Mouse (Mus musculus): ENCODE results near the gene Lingo1. TPM values are rescaled to one million over a fixed set of nuclear protein-coding genes. Genes with fewer than 3 reads are reported as not detected.

The Lingo1 gene
- total RNA-seq, 4 experiments from 2014 or later, result 1.2 to 2.3 (median 1.8) TPM

DNA sequence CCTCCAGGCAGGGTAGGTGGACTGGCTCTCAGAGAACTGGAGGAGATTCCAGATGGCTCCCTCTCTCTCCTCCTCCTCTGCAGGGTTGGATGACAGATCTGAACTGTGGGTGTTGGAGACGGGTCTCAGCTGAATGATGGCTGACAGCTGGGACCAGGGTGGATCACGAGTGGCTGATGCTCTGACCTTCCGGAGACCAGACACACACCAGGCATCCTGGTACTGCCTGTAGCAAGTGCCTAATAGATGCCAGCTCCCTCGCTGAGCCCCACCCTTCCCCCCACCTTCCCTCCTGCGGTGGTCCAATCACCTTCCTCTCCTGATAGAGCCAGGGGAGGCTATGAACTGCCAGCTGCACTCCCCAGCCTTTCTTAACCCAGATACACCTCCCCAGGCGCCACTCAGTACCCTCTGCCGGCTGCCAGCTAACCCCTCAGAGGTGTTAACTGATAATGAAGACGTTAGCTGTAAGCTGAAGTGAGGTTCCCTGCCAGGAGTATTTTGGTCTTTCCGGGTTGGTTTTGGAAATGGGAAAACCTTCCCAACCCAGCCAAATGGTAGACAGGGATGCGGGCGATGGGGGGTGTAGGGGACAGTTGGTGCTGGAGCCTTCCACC lies 126.6 kb downstream of the Lingo1 start:
- no peak for DNase-seq

DNA sequence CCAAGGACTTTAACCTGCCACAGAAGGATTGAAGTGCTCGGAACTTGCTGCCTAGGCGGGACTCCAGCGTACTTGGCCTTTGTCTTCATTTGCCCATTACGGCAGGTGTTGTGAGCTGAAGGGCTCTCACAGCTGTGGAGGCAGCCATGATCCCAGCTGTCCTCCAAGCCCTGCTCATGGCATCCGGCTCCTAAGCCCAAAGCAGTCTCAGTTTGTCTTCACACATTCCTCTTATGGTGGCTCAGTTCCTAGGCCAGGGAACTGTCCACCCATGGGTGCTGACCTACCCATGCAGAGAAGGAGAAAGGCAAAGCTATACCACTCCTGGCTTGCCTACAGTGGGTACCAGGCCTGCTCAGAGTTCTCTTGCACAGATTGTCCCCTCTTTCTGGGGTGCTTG lies 132.1 kb downstream of the Lingo1 start:
- DNase-seq, result no peak

DNA sequence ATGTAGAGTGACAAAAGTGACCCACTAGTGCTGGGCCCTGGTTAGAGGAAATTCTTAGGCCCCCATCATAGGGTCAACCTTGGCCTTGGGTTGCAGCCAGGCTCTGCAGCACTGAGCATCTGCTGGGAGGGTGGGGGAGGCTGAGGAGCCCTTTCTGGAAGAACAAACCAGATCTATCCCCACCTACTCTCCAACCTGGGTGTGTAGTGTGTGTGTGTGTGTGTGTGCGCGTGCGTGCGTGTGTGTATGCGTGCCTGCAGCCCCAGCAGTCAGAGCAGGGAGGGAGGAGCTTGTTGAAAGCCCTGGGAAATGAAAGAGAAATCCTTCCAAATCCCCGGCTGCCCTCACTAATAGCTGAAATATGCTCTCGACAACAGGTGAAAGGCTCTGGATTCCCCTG lies 133.3 kb downstream of the Lingo1 start:
- DNase-seq, result no peak

DNA sequence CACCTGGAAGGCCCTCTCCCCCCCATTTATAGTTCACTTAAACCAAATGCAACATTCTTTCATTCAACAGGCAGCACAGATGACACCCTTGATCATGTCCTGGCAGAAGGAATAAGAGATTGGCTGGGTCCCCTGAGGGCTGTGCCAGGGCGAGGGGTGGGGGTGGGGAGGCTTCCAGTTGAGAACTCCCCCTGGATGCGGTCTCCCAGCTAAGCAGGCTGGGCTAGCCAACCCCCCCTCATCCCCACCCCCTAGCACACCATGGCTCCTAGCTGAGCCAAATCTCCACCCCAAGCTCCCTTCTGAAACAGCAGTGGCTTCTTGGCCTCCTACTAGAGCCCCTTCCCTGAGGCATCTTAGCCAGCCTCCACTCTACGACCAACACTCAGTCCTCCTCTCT lies 133.9 kb downstream of the Lingo1 start:
- no peak for DNase-seq

DNA sequence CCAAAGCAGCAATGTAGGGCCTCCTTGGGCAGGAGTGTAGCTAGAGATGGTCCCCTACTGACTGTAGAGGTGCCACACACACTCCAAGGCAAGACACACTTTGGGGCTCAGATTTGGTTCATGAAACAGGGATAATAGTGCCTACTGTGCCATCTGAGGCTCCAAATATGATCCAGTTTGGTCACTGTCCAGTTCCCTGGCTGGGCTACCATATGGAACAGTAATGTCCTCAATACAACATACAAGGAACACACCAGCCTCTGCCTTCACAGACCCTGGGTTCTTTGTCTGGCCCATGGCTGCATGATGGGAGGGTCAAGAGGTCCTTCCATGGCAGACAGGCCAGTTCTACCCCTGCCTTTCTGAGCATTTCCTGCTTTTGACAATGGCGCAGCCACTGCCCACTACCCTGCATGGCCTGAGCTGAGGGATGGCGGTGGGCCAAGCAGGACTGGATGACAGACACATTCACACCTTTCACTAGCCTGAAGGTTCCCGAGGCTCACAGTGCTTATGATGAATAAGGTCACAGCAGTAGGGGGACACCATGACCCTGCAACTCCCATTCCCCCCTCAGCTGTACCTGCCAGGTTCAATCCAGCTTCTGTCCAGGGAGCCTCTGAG lies 134.9 kb downstream of the Lingo1 start:
- no peak for DNase-seq

DNA sequence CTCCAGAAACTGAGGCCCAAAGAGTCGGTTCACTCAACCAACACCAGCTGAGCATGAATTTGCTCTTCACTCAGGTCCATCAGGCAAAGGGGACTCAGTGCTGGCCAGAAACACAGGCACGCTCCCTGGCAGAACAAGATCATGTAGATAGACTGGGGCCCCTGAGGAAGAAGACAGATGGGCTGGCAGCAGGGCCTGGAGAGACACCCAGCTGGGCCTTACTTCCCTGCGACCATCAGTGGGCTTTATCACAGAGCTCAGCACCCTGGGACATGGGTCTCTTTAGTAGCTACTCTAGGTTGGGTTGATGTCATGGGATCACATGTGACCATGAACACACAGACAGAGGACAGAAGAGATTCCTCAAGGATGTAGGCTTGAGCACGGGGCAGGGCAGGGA lies 137.7 kb downstream of the Lingo1 start:
- DNase-seq, result no peak

DNA sequence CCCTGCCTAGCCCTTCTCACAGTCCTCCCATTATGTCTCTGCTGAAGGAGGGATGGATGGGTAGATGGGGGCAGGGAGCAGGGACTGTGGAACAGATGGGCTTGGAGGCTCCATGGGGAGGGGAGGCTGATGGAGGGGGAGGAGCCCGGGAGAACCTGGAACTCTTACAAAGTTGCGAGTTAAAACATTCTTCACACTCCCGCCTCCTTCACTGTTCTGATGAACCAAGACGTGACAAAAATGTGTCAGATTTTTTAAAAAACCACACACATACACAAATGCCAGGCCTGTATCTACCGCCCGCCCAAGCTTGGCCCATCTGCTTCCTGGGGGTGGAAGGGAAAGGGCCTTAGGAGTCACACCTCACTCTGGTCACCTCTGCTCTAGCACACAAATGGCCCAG lies 138.3 kb downstream of the Lingo1 start:
- no peak for DNase-seq

DNA sequence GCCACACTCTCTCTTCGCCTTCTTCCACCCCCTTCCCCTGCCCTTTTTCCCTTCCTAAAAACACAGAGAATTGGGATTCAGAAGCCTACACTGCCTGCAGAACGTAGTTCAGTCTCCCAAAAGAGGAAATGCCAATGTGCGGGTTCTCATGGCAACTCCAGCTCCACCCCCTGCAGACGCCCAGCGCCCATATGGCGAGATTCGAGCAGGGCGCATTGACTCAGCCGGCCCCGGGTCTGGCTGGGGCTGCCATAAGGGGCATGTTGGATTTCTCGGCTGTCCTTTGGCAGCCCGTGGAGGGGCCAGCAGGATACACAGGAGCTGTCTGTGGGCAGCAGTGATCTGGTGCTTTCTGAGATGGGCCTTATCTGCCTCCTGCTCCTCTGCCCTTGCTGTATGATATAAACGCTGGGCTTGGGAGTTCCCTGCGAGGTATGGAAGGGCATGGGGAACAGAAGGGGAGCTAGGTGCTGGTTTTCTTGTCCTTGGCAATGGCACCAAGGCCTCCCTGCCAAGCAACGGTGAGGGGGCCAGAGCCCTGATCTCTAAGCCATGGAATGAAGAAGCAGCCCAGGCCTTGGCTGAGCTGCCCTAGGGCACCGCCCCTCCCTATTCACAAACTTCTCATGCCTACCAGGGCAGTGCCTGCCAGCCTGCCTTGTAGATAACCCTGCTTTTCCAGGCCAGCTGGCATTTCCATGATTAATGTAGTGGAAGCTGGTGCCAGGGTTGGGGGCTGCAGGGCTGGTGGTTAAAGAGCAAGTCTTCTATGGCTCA lies 139.3 kb downstream of the Lingo1 start:
- DNase-seq, result no peak

DNA sequence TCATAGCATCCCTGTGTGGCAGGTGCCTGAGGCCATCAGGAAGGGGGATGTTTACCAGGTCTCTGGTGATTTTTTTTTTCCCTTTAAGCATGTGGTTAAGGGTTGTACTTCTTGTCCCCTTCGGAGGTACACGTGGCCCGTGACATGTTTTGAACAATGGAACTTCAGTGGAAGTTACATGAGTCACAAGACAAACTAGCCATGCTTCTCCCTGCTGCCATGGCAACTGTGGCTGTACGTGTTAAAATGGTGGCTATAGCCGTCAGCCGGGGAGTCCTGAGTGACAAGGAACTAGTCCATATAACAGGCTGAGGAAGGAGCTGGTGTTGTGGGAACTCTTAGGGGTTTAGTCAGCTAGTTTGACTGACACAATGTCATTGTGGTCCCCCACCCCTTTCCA lies 141.1 kb downstream of the Lingo1 start:
- DNase-seq, result no peak

DNA sequence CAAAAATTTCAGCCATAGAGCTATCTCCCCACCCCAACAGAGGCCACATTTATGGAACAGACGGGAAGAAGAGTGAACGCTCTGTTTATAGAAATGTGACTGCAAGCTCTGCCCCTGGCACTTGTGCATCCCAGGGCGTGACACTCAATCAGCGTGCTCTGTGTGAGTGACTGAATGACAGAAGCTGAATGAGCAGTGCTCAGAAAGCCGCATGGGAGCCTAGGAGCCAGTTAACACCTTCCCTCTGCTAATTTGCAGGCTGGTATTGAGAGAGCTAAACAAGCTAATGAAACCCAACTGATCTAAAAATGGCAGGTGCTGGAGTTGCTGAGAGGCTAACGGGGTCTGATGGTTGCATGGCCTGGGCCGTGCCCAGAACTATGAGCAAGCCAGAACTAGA lies 143.7 kb downstream of the Lingo1 start:
- no peak for DNase-seq

DNA sequence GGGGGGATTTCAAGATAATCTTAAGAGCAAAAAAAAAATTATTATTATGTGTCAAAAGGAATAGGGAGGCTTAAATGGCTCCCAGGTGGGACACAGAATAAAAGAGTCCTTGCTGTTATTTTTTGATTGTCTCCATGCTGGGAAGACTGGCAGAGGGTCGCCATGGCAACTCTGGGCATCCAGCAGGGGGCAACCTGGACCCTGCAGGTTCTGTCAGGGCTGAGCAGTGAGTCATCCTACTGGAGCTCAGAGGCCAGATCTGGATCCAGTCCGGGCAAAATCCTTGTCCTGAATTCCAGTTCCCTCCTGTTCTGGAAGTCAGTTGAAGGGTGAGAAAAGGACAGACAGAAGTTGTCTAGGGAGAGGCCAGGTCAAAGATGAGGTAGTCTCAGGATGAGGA lies 144.7 kb downstream of the Lingo1 start:
- DNase-seq, result no peak

DNA sequence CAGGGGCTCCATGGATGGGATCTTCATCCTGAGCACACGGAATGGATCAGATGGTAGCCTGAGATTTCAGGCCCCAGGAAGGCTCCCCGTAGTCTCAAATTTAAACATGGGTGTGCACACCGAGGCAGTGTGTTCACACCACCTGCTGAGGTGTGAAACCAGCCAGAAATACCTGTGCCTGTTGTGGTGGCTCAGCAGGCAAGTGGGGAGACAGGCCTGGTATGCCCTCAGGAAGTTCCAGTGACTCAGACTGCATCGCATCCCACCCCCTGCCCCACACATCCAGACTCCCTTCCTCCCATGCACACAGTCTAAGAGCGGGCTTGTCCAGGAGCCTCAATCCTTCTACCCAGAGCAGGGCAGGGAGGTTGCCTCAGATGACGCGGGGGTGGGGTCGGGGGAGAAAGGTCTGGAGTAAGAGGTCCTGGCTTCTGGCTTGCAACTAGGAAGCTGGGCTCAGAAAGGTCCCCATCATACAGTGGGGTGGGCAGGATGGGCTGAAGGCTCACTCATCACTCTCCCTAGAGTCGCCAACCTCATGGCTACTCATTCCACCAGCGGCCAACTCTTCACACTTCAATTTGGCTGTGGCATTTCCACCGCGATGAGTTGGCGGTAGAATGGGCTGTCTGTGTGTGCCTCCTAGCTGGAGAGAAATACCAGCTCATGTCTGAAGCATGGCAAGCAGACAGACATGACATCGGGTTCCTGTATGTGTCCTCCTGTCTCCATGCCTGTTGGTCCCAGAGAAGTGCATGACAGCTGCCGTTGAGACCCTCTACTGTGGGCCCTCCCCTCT lies 149.8 kb downstream of the Lingo1 start:
- no peak for DNase-seq

DNA sequence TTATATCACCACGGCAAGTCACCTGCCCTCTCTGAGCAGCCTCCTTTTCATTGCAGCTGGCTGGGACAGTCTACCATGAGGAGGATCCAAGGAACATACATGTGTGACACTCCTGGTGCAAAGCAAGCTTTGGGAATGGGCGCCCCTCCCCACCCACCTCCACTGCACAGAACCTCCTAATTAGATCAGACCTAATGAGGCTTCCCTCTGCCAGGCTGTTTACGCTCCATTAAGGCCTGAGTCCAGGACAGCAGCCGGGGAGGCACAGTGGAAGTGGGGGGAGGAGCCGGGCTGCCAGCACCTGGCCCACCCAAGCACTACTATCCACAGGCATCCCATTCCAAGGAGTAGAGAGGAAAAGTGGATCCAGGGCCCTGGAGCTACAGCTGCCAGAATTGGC lies 152.8 kb downstream of the Lingo1 start:
- DNase-seq, result no peak

DNA sequence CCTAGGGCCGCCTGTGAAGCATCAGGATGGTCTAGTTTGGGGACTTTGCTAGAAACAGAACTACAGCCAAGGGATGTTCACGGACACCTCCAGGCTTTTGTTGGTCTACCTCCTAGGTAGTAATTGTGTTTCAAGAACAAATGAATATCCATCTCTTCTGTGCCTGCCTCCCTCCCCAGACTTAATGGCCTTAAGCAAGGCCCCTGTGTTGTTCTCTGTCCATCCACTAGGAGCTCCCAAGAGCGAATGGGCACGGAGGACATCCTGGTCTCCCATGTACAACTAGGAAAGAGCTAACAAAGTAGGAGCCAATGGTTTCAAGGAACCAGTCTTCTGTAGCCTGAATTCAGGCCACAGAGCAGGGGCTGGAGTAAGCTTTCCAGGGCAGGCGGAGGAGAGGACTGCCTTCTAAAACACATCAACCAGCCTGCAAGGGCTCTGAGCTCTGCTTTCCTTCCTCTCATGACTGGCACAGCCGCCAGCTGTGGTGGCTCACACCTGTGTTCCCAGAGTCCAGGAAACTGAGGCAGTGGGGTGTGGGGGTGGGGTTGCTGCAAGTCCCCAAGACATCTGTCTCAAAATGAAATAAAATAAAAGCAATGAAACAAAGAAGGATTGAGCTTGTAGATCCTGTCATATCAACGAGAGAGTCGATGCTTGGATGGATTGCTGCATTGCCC lies 157.9 kb downstream of the Lingo1 start:
- no peak for DNase-seq

DNA sequence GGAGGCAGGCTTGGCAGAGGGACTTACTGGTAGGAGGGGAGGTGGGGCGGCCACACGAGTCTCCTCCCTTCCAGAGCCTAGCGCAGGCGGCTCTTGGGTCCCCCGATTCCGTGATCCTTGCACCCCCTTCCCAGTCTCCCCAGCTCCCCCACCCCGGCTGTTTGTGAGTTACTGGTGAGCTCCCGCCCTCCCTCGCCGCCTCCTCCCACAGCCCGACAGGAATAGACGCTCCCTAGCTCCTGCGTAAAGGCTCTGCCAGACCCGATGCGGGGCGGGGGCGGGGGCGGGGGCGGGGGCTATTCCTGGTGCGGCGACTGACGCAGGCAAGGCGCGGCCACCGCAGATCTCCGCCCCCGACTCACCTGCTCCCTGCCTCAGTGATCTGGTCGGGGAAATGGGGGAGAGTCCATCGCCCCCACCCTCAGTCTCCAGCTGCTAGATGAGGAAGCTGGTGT lies 158.8 kb downstream of the Lingo1 start:
- no peak for DNase-seq

DNA sequence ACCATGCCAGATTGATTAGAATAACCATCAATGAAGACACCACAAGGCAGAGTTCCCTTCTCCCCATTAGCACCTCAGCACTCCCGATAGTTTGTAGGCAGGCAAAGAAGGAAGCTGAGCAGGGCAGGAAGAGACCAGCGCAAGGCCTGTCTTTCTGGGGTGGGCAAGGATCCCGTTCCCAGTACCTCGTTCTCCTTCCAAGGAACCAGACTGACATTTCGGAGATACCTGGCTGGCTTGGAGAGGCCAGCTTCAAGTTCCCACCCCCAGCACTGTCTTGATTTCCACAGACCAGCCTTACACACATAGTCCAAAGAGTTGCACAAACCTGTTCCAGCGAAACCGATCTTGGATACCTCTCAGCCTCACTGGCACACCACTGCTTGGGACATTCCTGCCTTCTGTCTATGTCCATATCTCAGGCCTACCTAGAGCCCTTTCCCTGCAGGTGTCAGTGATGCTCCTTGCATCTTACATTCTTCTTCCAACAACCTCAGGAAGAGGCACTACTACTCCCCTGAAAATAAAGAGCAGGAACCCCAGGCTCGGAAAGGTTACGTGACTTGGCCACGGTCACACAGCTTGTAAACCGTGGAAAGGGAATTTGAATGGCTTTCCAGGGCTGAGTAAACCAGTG lies 159.4 kb downstream of the Lingo1 start:
- no peak for DNase-seq

DNA sequence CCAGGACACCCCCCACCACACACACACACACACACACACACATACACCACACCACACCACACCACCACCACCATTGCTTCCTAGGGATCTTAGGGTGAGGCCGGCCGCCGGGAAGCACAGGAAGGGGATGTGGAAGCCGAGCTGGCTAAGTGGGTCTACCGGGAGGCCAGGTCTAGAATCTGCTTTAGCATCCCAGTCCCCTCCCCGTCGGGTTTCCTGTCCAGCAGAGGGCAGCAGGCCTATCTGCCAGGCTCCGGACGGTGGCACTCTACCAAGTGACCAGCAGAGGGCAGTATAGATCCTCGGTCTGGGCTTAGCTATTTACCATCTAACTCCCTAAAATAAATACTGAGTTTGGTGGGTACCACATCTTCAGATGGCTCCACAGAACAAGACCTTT lies 160.1 kb downstream of the Lingo1 start:
- DNase-seq, result peak; percentile 72

DNA sequence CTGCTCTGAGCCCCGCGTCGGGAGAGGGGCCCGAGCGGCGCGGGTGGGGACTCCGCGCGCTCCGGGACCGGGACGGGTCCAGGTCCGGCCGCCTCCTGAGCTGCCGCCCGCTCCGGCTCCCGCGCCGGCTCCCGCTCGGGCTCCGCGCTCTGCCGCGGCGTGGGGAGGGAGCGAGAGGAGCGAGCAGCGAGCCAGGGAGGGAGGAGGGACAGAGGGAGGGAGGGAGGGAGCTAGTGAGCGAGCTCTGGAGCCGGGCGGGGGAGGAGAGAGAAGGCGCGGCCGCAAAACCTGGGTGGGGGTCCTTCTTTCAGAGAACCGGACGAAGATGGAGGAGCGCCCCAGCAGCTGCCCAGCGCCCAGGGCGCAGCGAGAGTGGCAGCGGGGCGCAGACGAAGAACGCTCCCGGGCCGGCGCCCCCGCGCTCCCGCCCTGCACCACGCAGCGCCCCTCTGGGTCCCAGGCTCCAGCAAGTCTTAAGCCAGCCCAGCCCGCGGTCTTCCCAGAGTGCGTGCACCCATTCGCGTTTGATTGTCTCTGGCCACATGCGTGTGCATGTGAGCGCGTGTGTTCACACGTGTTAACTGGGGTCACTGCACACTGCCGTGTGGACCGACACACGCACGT lies 160.7 kb downstream of the Lingo1 start:
- DNase-seq, result peak; percentile 15

DNA sequence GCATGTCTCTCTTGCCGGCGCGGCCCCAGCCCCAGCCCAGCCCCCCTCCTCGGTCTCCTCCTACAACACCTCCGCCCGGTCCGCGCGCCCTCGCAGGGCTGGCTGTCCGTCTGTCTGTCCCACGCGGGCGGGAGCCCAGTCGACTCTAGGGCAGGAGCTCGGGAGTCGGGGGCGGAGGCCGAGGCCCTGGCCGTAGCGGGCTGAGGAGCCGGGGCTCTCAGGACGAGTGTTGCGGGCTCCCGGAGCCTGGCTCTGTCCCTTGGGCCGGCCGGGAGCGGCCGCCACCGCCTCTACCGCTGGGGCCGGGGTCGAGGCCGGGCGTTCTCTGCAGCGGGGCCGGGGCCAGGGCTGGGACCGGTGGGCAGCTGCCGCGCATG lies 161.2 kb downstream of the Lingo1 start:
- no peak for DNase-seq

DNA sequence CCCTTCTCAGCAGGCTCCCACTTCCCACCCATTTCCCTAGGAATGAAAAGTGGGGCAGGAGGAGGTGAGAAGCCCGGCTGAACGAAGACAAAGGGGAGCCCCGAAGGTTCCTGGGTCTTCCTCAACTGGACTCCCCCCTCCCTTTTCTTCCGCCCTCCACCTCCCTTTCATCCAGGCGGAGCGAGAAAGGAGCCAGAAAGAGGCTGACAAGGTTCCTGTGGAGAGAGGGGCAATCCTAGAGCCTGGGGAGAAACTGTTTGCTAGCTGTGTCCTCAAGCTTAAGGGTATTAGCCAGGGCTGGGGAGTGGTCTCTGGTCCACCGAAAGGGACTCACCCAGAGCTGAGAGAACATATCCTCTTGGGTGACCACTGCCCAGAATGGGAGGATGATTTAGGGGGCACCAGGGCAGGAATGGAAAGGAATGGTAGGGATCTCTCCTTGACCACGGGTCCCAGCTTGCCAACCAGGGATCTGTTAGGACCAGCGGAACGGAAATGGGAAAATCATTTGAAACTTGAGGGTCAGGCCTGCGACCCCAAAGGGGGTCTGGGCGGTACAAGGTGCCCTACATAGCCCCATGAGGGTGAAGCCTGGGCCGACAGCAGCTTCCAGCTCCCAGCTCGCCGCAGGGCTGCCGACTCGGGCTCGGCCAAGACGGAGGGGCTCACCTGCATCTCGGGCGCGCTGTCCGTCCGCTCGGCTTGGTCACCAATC lies 161.7 kb downstream of the Lingo1 start:
- DNase-seq, result no peak
